Mouse (Mus musculus) urinary bladder, postnatal 25 days (tissue): ENCODE data around the gene Dusp16.

Source experiments
- DNase-seq: peaks from one replicate; pipeline ENCODE4 v3.0.0; 2022; ENCODE audit warnings: low spot score

Dusp16 gene

GRCm38 (mm10) chr6:134792141-134793045 lies at the start of gene Dusp16:
TSS of gene Dusp16 (minus strand) at chr6:134792625.
- DNase-seq = peak; percentile 72

DNA sequence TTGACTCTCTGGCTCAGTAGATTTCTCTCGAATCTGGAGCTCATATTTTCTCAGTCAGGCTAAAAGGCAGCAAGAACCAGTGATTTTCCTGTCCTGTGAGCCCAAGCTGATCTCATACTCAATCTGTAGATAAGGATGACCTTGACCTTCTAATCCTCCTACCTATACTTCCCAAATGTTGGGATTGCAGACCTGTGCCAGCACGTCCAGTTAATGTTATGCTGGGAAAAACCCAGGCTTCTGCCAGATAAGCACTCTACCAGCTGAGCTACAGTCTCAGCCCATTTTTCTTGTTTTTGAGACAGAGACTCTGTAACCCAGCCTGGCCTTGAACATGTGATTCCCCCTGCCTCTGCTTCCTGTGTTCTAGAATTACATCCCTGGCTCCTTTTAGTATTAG lies 47.9 kb upstream of the Dusp16 start:
- no peak for DNase-seq

- no peak for DNase-seq
Measured at GRCm38 (mm10) chr6:134838111-134838510, 45.7 kb upstream of the Dusp16 start.

GRCm38 (mm10) chr6:134834585-134835251 lies 42.3 kb upstream of the Dusp16 start:
- DNase-seq = no peak

DNA sequence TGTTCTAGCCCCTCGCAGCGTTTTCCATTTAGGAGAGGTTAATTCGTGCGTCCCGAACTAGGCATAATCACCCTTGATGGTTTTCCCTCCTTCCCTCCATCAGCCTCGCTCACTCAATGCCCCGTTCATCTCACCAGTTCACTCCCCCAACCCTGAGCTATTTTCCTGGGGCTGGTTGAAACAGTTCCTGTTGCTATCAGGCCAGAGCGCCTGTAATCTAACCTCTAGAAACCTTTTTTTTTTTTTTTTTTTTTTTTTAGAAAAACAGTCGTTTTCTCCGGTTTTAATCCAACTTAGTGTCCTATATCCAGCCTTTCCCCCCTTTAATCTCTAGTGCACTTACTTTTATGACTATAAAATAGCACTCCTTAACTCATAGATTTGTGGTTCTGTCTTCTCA lies 38.4 kb upstream of the Dusp16 start:
- no peak for DNase-seq

GRCm38 (mm10) chr6:134829786-134830700 lies 37.6 kb upstream of the Dusp16 start, which contains the start of gene Crebl2:
TSS of gene Crebl2 (plus strand) at chr6:134830154.
- peak; percentile 100 for DNase-seq

- DNase-seq = no peak
Measured at GRCm38 (mm10) chr6:134822844-134823243, 30.4 kb upstream of the Dusp16 start.

DNA sequence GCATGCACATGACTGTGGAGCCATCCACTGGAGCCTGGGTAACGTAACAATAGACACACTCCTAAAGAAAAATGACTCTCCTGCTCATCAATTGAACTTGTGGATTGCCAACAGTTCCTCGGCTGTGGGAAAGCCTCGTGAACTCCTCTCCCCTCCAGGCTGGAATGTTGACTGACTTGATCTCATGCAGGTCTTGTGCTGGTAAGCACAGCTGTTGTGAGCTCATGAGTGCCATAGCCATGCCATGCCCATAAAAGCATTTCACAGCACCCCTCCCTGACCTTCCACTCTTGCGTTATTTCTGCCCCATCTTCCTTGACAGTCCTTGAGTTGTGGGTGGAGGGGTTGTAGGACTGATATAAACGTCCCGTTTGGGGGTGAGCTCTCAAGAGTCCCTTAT lies 28.0 kb upstream of the Dusp16 start:
- no peak for DNase-seq

GRCm38 (mm10) chr6:134819741-134820140 lies 27.3 kb upstream of the Dusp16 start:
- DNase-seq = no peak

DNA sequence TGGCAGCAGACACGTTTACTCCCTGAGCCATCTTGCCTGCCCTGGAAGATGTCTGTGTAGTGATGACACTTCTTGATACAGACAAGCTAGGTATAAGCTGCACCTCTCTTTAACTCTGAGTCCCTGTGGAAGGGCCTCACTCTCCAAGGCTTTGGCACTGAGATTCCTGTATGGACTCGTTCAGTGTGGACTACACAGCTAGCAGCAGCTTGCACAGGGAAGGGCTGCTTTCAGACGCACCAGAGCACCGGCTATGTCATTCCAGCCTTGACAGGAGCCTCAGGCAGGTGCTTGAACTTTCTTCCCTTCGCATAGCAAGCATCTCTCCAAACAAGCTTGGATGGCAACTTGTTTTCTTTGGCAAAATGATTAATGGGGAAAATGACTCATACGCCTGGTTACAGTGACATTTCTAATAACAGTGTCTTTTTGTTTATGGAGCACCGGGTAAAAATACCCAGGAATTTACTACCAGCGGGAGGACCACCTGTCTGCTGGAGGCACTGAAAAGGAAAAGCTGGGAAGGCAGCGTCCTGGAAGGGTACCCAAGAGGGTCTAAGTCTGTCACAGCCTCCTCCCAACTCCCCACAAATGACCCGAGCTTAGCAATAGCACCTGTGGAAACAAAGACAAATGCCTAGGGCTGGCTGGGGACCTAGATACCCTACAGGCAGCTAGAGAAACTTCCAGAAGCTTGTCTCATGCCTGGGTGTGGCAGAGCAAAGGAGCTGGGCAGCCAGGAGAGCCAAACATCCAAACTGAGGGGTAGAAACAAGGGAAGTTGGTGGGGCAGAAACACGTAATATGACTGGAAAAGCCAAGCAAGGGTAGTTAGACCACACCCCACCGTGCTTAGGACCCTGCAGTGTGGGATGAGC lies 24.9 kb upstream of the Dusp16 start:
- no peak for DNase-seq

- DNase-seq = no peak
Measured at GRCm38 (mm10) chr6:134813066-134813465, 20.6 kb upstream of the Dusp16 start.

DNA sequence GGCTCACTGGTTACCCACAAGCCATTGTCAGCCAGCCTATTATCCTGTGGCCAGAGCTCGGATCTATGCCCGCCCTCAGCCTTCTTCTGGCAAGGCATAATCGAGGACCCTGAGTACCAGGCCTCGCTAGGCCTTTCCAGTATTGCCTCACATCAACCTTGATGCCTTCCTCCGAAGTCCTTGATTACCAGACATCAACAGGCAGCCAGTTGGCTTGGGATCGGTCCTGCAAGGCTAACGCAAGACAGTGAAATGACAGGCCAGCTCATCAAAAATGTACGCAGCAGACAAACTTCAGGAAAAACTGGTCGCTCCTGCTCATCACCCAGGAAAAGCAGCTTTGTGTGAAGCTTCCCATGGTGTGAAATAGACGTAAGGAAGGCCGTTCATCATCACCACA lies 15.4 kb upstream of the Dusp16 start:
- no peak for DNase-seq

DNA sequence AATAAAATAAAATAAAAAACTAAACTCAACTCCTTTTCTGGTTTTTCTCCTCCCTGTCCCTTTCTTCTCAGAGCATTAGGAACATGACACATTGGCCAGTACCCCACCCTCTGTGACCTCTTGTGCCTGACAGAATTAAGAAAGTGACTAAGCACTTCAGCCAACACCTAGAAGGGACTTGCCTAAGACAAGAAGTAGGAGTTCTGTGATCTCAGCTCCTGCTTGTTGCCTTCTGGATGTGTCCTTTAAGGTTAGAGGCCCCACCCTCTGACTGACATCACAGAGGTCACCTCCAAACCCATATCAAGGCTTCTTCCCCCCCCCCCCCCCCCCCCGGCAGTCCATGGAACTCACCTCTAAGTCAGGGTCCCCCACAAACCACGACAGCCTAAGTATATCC lies 14.7 kb upstream of the Dusp16 start:
- DNase-seq = no peak

DNA sequence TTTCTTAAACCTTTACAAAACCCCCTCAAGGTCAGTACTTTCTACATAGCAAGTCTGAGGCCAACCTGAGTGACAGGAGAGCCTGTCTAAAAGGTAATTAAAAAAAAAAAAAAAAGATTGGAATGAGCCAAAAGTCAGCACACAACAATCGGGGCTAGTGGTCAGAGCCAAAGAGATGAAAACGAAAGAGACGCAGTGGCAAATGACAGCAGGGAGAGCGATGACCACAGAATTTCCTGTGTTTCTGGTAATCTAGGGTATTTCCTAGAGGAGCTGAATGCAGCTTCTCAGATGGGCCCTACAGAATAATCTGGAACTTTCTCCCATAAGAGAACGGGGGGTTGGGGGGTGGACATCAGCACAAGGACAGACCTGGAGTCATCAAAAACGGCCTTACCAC lies 13.7 kb upstream of the Dusp16 start:
- no peak for DNase-seq

DNA sequence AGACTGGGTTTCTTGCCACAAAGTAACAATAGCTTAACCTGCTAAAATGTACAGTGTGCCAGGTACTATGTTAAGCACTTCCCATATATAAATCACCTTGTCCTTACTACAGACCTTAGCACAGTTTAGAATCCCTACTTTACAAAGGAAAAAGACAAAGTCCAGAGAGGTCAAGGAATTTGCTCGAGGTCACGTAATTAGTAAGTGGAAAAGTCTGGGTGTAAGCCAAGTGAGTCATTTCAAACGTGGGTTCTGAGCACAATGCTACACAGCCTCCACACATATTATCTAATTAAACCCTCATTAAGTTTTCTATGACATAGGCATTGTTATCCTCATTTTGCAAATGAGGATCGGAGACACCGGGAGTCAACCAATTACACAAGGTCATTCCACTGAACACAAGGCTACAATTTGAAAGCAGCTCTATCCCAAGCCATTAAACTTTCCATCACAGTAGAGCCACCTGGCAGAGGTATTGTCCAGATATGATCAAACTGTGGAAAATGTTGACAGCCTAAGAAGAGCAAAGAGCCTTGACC lies 12.4 kb upstream of the Dusp16 start:
- no peak for DNase-seq

GRCm38 (mm10) chr6:134802641-134803043 lies 10.2 kb upstream of the Dusp16 start:
- DNase-seq = no peak

DNA sequence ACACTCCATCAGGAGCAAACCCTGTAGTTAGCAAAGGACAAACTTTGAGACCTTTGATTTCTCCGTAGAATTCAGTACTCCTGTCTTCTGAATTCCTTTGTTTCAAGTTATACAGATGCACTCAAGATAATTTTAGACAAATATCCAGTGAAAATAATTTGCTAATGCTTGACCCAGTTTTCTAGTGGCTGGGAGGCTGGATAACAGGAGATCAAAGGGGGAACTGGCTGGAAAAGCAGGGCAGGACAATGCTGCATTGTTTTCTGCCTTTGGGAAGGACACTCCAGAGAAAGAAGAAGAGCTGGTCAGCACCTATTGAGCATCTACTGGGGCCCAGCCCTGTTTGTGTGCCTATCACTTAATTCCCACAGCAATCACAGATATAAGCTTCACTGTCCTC lies 9.1 kb upstream of the Dusp16 start:
- no peak for DNase-seq

GRCm38 (mm10) chr6:134796297-134796696 lies 3.9 kb upstream of the Dusp16 start:
- no peak for DNase-seq

- peak; percentile 84 for DNase-seq
Measured at GRCm38 (mm10) chr6:134793911-134794520, 1.6 kb upstream of the Dusp16 start.

DNA sequence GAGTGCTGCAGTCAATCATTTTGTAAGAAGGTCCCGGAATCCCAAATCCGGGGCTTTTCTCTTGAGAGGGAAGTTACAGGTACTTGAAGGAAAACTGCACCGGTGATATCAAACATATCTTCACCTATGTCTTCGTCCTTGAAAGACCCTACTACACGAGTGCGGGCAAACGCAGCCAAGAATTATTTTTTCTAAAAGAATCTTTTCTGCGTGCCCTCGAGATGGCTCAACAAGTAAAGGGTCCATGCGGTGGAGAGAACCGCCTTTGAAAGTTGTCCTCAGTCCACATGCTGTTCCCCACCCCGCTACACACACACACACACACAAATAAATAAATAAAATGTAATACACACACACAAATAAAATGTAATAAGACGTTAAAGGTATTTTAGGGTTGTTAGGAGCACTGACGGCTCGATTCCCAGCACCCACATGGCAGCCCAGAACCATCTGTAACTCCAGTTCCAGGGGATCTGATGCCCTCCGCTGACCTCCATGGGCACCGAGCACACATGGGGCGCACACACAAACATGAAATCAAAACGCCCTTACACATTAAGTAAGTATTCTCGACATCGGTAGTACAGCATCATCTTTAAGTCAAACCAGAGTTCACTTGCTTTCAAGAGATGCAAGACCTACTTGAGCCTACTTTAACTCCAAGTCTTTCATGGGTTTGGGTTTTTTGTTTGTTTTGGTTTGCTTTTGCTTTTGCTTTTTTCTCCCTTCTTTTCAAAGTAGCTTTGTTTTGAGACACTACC lies 801 bp upstream of the Dusp16 start:
- no peak for DNase-seq
